Mouse (Mus musculus): ENCODE measurements around the gene Atxn1.

DNA sequence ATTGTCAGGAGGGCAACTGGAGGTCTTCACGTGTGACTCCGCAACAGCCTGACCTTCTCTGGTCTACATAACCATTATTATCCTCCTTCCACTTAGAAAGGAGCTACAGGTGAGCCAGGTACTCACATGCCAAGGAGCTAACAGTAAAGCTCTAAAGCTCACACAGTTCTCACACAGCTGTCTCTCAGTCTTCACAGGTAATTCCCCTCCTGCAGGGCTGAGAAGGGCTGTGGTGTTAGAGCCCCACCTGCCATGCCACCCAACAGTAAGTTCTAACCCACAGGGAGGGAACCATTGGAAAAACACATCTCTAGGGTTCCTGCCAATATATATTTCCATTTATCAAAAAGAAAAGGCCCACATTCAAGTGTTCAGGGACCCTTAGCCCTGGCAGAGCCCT lies 73.7 kb downstream of the Atxn1 start:
- TF ChIP-seq TAL1 (conservative IDR thresholded peaks at IDR 0.05; ENCODE audit: low read depth, low read length) (no peak), CTCF (IDR thresholded peaks at IDR 0.05; ENCODE audit: low read depth, low read length) (no peak)
